Mouse (Mus musculus): ENCODE measurements around the gene Atg7.

DNA sequence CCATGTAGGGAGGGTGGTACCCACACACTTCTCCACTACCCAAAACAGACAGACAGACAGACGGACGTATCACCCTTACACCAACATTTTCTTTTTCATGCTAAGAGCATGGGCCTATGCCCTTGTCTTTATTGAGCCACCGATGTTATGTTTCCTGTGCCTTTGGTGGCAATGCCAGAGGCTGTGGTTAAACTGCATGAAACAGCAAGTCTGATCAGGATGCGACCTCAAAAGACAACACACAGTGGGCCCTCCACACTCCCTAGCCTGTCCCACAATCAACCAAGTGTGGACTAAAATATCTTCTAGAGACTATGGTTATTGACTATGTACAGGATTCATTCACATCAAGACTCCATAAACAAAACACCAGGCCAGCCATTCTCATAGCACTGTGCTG, 256.1 kb downstream of the Atg7 start:
- TF ChIP-seq EP300 (IDR thresholded peaks at IDR 0.05; ENCODE audit: low read depth) (no peak), CTCF (IDR thresholded peaks at IDR 0.05; ENCODE audit: low read depth) (no peak)
